Mouse (Mus musculus) spleen, adult 2 months (tissue): ENCODE results near the gene Akr1c13.

Experiments
- CTCF ChIP-seq: fragments of 200-500 bp; IDR thresholded peaks from 2 replicates; pipeline ENCODE4 v1.5.1; 2011; ENCODE audit warnings: mild to moderate bottlenecking, inconsistent platforms; ENCODE audit not compliant: insufficient read depth, insufficient read length, insufficient replicate concordance; ENCODE audit errors: extremely low read depth
- POLR2A ChIP-seq: fragments of 200-500 bp; IDR thresholded peaks from 2 replicates; pipeline ENCODE4 v1.6.1; 2011; ENCODE audit warnings: low read depth, low read length, inconsistent platforms

GRCm38 (mm10) chr13:4144261-4144660, 46.7 kb upstream of the Akr1c13 start:
- TF ChIP-seq CTCF (no peak), POLR2A (no peak)
